In genomic region chr10:105571831-105572230, GRCm38 (mm10) we compare ENCODE assay signal across 9 mouse cellular contexts. TPM values are rescaled to one million over a fixed set of nuclear protein-coding genes. Genes with fewer than 3 reads are reported as not detected.
A peak's percentile ranks its signal among the peaks of the same experiment; 100 is the strongest.
DNase-seq lines count a peak whose midpoint lies in the region; ATAC-seq lines count a peak whose summit lies in the region.
"Had no signal": no experiment of that assay in that cellular context is flagged by ENCODE, and none has a peak within 500 bp of the region (broad histone marks: within the 10 kb centered on the region; RNA-seq: fewer than 3 reads in every experiment).

No protein-coding gene starts in this region.

- WGBS in heart, embryonic 11.5 days (ENCODE audit: insufficient replicate concordance): 51% methylated on average over 4 of the region's 4 CpGs
- 58% methylated on average over 4 of the region's 4 CpGs for WGBS in forebrain, embryonic 16.5 days
- WGBS in midbrain, embryonic 10.5 days: 61% methylated on average over 4 of the region's 4 CpGs

- H3K9ac ChIP-seq in heart, embryonic 11.5 days (ENCODE audit: low read depth, low read length): no peak overlapping the region
- H3K9ac ChIP-seq in forebrain, embryonic 16.5 days (replicated peaks; ENCODE audit: low read depth, low read length): no peak overlapping the region

- intact Hi-C loops in heart, postnatal 36 days (cut with DNase I): loop anchor here (2.0 to 10.0 kb wide), 4 partner anchors 50 to 427 kb away; no protein-coding TSS in a partner anchor

- ATAC-seq in heart, embryonic 11.5 days (replicated peaks; ENCODE audit: insufficient number of reproducible peaks, low FRiP score, low TSS enrichment): no peak
- no peak for ATAC-seq in forebrain, embryonic 16.5 days
- no peak for ATAC-seq in megakaryocyte-erythroid progenitor cell, adult 5-6 weeks (replicated peaks; ENCODE audit: low FRiP score, low TSS enrichment, poor library complexity, severe bottlenecking)

- H3K36me3 ChIP-seq in heart, embryonic 11.5 days (ENCODE audit: control insufficient read depth, insufficient read depth, low read length): no peaks in the 10 kb centered on the region
- no peaks in the 10 kb centered on the region for H3K36me3 ChIP-seq in forebrain, embryonic 16.5 days (ENCODE audit: control insufficient read depth, insufficient read depth)
- H3K36me3 ChIP-seq in midbrain, embryonic 10.5 days: peaks cover 16% of the 10 kb centered on the region; the same call in 1 of the 2 replicates

- H3K4me2 ChIP-seq in heart, embryonic 11.5 days: peak overlapping the region; percentile 80
- peak overlapping the region; percentile 94 for H3K4me2 ChIP-seq in forebrain, embryonic 16.5 days (ENCODE audit: low read length)

- no peak overlapping the region for H3K27ac ChIP-seq in heart, embryonic 11.5 days (ENCODE audit: low read depth, low read length)
- no peak overlapping the region for H3K27ac ChIP-seq in forebrain, embryonic 16.5 days (ENCODE audit: low read length)
- H3K27ac ChIP-seq in midbrain, embryonic 10.5 days (replicated peaks): no peak overlapping the region; the same call in 1 of the 2 replicates

- H3K9me3 ChIP-seq in heart, embryonic 11.5 days (replicated peaks; ENCODE audit: control insufficient read depth, low read length): no peaks in the 10 kb centered on the region
- H3K9me3 ChIP-seq in forebrain, embryonic 16.5 days (ENCODE audit: control insufficient read depth, low read length): no peaks in the 10 kb centered on the region
- no peaks in the 10 kb centered on the region for H3K9me3 ChIP-seq in midbrain, embryonic 10.5 days (replicated peaks)
- H3K9me3 ChIP-seq: megakaryocyte, embryonic 14.5 days had no signal

- no peaks in the 10 kb centered on the region for H3K27me3 ChIP-seq in heart, embryonic 11.5 days (ENCODE audit: control insufficient read depth, insufficient read depth, low read length)
- no peaks in the 10 kb centered on the region for H3K27me3 ChIP-seq in forebrain, embryonic 16.5 days (replicated peaks; ENCODE audit: control insufficient read depth, insufficient read depth, low read length)
- peaks cover 15% of the 10 kb centered on the region for H3K27me3 ChIP-seq in midbrain, embryonic 10.5 days (ENCODE audit: low read depth, poor library complexity, severe bottlenecking)

- no peak for DNase-seq in heart, postnatal 36 days
- DNase-seq in MN1 (ENCODE audit: low spot score) (peak; percentile 40), adipocyte (ENCODE audit: low spot score) (no peak)
- no peak for DNase-seq in midbrain, embryonic 10.5 days (ENCODE audit: low spot score)
- DNase-seq in frontal cortex, adult 2 months (ENCODE audit: extremely low spot score in 1 of 2, low spot score in 1 of 2): no peak

- H3K4me3 ChIP-seq in heart, embryonic 11.5 days (ENCODE audit: low read depth, low read length): peak overlapping the region; percentile 81; the same call in 1 of the 2 replicates
- peak overlapping the region; percentile 76 for H3K4me3 ChIP-seq in forebrain, embryonic 16.5 days (replicated peaks; ENCODE audit: low read length)
- peak overlapping the region; percentile 83 for H3K4me3 ChIP-seq in midbrain, embryonic 10.5 days
- H3K4me3 ChIP-seq: megakaryocyte, embryonic 14.5 days had no signal

- H3K4me1 ChIP-seq in heart, embryonic 11.5 days (ENCODE audit: control insufficient read depth, insufficient read depth, low read length): peaks cover 7% of the 10 kb centered on the region; the same call in 1 of the 2 replicates
- H3K4me1 ChIP-seq in forebrain, embryonic 16.5 days (replicated peaks; ENCODE audit: control insufficient read depth, insufficient read depth, low read length): peaks cover 22% of the 10 kb centered on the region
- H3K4me1 ChIP-seq in midbrain, embryonic 10.5 days: peaks cover 39% of the 10 kb centered on the region

RNA-seq across cellular contexts. Expression of gene Tmtc2, which starts 2.4 kb away (rescaled TPM):
- polyA plus RNA-seq in heart, embryonic 11.5 days (2014; fragmentation: Nextera tagmentation; extraction: Ambion mirVana): 3.0 and 4.4 TPM in 2 replicates
- 1 to 10 TPM; 3.6 to 6.2 TPM for total RNA-seq in heart, postnatal 36 days (2021)
- 6.1 and 7.2 TPM in 2 replicates for polyA plus RNA-seq in forebrain, embryonic 16.5 days (2015; fragmentation: Nextera tagmentation; extraction: Ambion mirVana)
- 8.8 and 9.9 TPM in 2 replicates for polyA plus RNA-seq in midbrain, embryonic 10.5 days (2016; fragmentation: Nextera tagmentation; extraction: Ambion mirVana)
- polyA plus RNA-seq in frontal cortex, adult 2 months (2012; rRNA removed): 8.4 and 9.3 TPM in 2 replicates
- 0.13 TPM in 1 of 2 replicates, not detected in the other for total RNA-seq in megakaryocyte-erythroid progenitor cell, adult 5-6 weeks (2014; fragmentation: Nextera tagmentation)
- 0.05 and 0.95 TPM in 2 replicates for total RNA-seq in megakaryocyte-erythroid progenitor cell, adult 5-6 weeks (2017)
